Mouse (Mus musculus) midbrain, embryonic 12.5 days (tissue): ENCODE measurements around the gene Sec14l4. TPM values are rescaled to one million over a fixed set of nuclear protein-coding genes. Genes with fewer than 3 reads are reported as not detected.

Experiments used
- ATAC-seq: fragments of 200-750 bp; cut with Nextera tagmentation; 2 replicates; pipeline ENCODE4 v1.8.0; 2017; ENCODE audit warnings: low read depth, moderate TSS enrichment, moderate library complexity; ENCODE audit not compliant: low FRiP score
- H3K27ac ChIP-seq: fragments of 300-500 bp; sonication (generic); replicated peaks from 2 replicates; pipeline ENCODE4 v1.5.1; 2016; ENCODE audit warnings: mild to moderate bottlenecking
- H3K27me3 ChIP-seq: fragments of 300-500 bp; sonication (generic); 2 replicates; pipeline ENCODE4 v1.6.1; 2016; ENCODE audit warnings: mild to moderate bottlenecking
- H3K36me3 ChIP-seq: fragments of 300-500 bp; sonication (generic); 2 replicates; pipeline ENCODE4 v1.6.1; 2016
- H3K4me1 ChIP-seq: fragments of 300-500 bp; sonication (generic); 2 replicates; pipeline ENCODE4 v1.6.1; 2016
- H3K4me2 ChIP-seq: fragments of 300-500 bp; sonication (generic); replicated peaks from 2 replicates; pipeline ENCODE4 v1.6.1; 2016; ENCODE audit warnings: mild to moderate bottlenecking, moderate library complexity
- H3K4me3 ChIP-seq: fragments of 300-500 bp; sonication (generic); 2 replicates; pipeline ENCODE4 v1.5.1; 2016; ENCODE audit warnings: mild to moderate bottlenecking
- H3K9ac ChIP-seq: fragments of 300-500 bp; sonication (generic); replicated peaks from 2 replicates; pipeline ENCODE4 v1.6.1; 2016; ENCODE audit warnings: mild to moderate bottlenecking, moderate library complexity
- H3K9me3 ChIP-seq: fragments of 300-500 bp; sonication (generic); 2 replicates; pipeline ENCODE4 v1.6.1; 2016; ENCODE audit warnings: mild to moderate bottlenecking
- WGBS: fragments of 180-500 bp; shearing (Covaris S2); methylation state at CpG from one replicate; pipeline ENCODE4 v1.1.7; 2016; 5-methylcytosine and 5-hydroxymethylcytosine counted together
- polyA plus RNA-seq: library from polyadenylated mRNA; unstranded; fragments of >200 nt; fragmentation: Nextera tagmentation; extraction: Ambion mirVana; gene quantifications from 2 replicates; pipeline ENCODE4 v1.2.1, GENCODE M21; 2016

Gene Sec14l4
- polyA plus RNA-seq, 1 experiment from 2014 or later = not detected

DNA sequence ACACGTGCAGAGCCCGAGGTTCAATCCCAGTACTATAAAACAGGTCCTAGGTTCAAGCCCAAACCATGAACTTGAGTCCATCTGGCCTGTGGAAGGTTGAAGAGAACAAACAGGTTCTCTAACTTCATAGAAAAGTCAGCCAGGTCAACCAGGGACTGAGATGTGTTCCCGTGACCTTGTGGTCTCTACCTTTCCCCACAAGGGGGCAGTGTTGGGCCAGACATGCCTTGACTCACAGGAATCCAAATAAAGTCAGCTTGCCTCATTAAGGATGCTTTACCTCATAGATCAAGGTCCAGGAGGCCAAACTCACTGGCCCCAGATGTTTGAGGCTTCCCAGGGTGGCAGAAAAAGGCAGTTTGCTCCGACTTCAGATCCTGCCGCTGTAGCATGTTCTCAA lies 22.3 kb downstream of the Sec14l4 start:
- no peak overlapping the region for H3K4me3 ChIP-seq
- no peaks in the 10 kb centered on the region for H3K36me3 ChIP-seq
- H3K9me3 ChIP-seq = no peaks in the 10 kb centered on the region
- H3K27me3 ChIP-seq = no peaks in the 10 kb centered on the region
- no peak overlapping the region for H3K4me2 ChIP-seq
- no peak overlapping the region for H3K27ac ChIP-seq
- 23% methylated on average over 5 of the region's 5 CpGs for WGBS
- no peak overlapping the region for H3K9ac ChIP-seq
- no peak for ATAC-seq
- H3K4me1 ChIP-seq = no peaks in the 10 kb centered on the region

GRCm38 (mm10) chr11:4060866-4061575 lies 29.8 kb downstream of the Sec14l4 start:
- 77% methylated on average over 5 of the region's 5 CpGs for WGBS
- Histone ChIP-seq H3K4me3 (no peak overlapping the region), H3K9ac (no peak overlapping the region), H3K27ac (no peak overlapping the region), H3K4me1 (no peaks in the 10 kb centered on the region), H3K27me3 (no peaks in the 10 kb centered on the region), H3K9me3 (no peaks in the 10 kb centered on the region), H3K4me2 (no peak overlapping the region), H3K36me3 (no peaks in the 10 kb centered on the region)
- no peak for ATAC-seq

DNA sequence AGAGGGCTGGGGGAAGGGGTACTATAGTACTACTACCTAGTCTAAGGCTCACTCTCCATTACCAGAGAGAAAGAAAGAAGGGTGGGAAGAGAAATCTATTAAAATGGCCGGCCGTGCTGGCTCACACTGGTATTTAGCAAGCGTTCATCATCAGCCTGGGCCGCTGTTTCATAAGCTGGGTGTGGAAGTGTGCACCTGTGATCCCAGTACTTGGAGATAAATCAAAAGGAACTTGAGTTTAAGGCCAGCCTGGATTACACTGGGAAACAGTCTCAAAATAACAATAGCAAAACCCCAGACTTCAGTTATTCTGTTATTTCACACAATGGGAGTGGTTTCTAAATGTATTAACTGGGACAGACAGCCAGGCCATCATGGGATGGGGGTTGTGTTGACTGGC lies 31.3 kb downstream of the Sec14l4 start:
- no peak overlapping the region for H3K4me2 ChIP-seq
- H3K36me3 ChIP-seq = no peaks in the 10 kb centered on the region
- H3K27me3 ChIP-seq = no peaks in the 10 kb centered on the region
- ATAC-seq = no peak
- no peaks in the 10 kb centered on the region for H3K9me3 ChIP-seq
- no peak overlapping the region for H3K27ac ChIP-seq
- H3K9ac ChIP-seq = no peak overlapping the region
- no peak overlapping the region for H3K4me3 ChIP-seq
- H3K4me1 ChIP-seq = no peaks in the 10 kb centered on the region
- 89% methylated on average over 4 of the region's 4 CpGs for WGBS

DNA sequence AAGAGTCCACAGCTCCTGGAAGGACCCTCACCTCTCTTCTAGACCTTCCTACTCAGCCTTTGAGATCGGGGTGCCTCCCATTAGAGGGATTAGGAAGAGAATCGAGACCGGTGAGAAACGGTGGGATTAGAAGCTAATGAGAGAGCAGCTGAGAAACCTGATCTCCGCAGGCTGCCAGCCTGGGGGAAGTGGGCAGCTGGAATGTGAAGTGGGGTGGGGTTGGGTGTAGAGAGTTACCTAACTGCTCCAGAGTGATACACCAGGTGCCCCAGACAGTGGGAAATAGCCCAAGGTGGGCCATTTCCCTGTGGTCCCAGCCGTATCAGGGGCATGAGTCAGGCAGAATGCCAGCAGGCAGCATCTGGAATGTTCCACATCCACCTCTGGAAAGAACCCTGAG lies 31.7 kb downstream of the Sec14l4 start:
- H3K4me2 ChIP-seq = no peak overlapping the region
- H3K36me3 ChIP-seq = no peaks in the 10 kb centered on the region
- 42% methylated on average over 6 of the region's 6 CpGs for WGBS
- no peaks in the 10 kb centered on the region for H3K9me3 ChIP-seq
- no peak overlapping the region for H3K4me3 ChIP-seq
- no peaks in the 10 kb centered on the region for H3K27me3 ChIP-seq
- no peak for ATAC-seq
- H3K4me1 ChIP-seq = no peaks in the 10 kb centered on the region
- H3K27ac ChIP-seq = no peak overlapping the region
- H3K9ac ChIP-seq = no peak overlapping the region

DNA sequence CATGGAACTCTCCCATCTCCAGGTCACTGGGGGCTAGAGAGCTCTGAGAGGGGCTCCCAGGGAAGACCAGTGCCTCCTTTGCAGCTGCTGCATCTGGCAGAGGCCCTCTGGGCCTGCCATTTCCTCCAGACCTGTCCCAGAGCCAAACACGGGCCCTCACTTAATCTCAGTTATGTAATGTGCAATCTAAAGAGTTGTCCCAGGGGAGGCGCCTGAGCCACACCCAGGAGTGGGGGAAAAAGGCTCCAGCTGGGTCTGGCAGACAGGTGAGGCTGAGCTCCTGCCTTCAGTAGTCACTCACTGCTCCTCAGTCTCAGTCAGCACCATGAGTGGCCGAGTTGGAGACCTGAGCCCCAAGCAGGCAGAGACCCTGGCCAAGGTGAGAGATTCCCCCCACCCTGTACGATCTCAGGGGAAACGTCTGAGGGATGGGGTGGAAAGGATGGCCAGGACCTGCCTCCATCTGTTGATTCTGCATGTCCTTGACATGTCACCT lies 33.4 kb downstream of the Sec14l4 start, which contains the start of gene Sec14l3:
Sec14l3 (plus strand) TSS at position 215 of the 496 bp plus-strand sequence.
- WGBS = 75% methylated on average over 5 of the region's 5 CpGs
- no peaks in the 10 kb centered on the region for H3K36me3 ChIP-seq
- H3K4me2 ChIP-seq = no peak within 1 kb of the TSS
- H3K4me1 ChIP-seq = no peaks in the 10 kb centered on the region
- no peak within 1 kb of the TSS for H3K4me3 ChIP-seq
- no peak within 1 kb of the TSS for H3K27ac ChIP-seq
- no peak within 1 kb of the TSS for H3K9ac ChIP-seq
- no peak for ATAC-seq
- H3K9me3 ChIP-seq = no peaks in the 10 kb centered on the region
- H3K27me3 ChIP-seq = no peaks in the 10 kb centered on the region

DNA sequence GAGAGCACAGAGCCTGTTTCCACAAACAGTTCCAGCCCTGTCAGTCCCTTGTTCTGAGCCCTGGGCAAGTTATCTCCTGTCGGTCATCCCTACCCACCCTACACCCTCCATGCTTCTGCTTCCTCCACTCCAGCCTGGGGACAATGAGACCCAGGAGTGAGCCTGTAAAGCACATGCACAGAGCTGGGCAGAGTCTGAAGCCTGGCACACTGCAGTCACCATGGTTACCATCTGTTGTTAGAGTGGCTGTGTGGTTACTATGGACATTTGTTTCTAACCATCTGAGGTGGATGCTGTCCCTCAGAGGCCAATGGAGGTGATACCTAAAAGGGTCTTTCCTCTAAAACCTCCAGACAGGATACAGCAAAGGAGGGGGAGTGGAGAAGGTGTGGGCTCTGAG lies 38.4 kb downstream of the Sec14l4 start:
- Histone ChIP-seq H3K27ac (no peak overlapping the region), H3K4me3 (no peak overlapping the region), H3K9me3 (no peaks in the 10 kb centered on the region), H3K4me1 (no peaks in the 10 kb centered on the region), H3K36me3 (no peaks in the 10 kb centered on the region), H3K9ac (no peak overlapping the region), H3K4me2 (no peak overlapping the region), H3K27me3 (no peaks in the 10 kb centered on the region)
- no peak for ATAC-seq
- 68% methylated on average over 1 of the region's 1 CpGs for WGBS

GRCm38 (mm10) chr11:4076633-4077032 lies 45.4 kb downstream of the Sec14l4 start:
- ATAC-seq = no peak
- no peaks in the 10 kb centered on the region for H3K36me3 ChIP-seq
- 16% methylated on average over 8 of the region's 8 CpGs for WGBS
- no peak overlapping the region for H3K4me2 ChIP-seq
- no peaks in the 10 kb centered on the region for H3K9me3 ChIP-seq
- H3K9ac ChIP-seq = no peak overlapping the region
- no peak overlapping the region for H3K4me3 ChIP-seq
- H3K27ac ChIP-seq = no peak overlapping the region
- H3K27me3 ChIP-seq = no peaks in the 10 kb centered on the region
- no peaks in the 10 kb centered on the region for H3K4me1 ChIP-seq

GRCm38 (mm10) chr11:4078267-4078933 lies 47.1 kb downstream of the Sec14l4 start:
- no peak for ATAC-seq
- Histone ChIP-seq H3K4me1 (no peaks in the 10 kb centered on the region), H3K4me2 (no peak overlapping the region), H3K27ac (no peak overlapping the region), H3K36me3 (no peaks in the 10 kb centered on the region), H3K27me3 (no peaks in the 10 kb centered on the region), H3K9ac (no peak overlapping the region), H3K4me3 (no peak overlapping the region), H3K9me3 (no peaks in the 10 kb centered on the region)
- WGBS = 87% methylated on average over 7 of the region's 7 CpGs

DNA sequence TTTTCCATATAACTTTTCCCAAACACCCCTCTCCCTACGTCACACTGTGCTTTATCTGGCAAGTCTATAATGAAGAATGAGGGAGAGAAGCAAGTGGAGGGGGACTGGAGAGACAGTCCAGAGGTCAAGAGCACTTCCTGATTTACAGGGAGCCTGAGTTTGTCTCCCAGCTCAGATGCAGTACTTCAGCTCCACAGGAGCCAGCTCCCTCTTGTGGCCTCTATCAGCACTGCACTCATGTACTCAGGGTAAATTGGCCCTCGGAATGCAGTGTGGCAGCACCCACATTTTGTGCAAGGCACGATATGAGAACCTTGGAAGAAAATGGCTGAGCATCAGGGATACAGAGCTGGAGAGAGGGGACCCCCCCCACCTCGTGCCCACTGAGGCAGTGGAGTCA lies 49.0 kb downstream of the Sec14l4 start:
- H3K27ac ChIP-seq = no peak overlapping the region
- no peaks in the 10 kb centered on the region for H3K27me3 ChIP-seq
- WGBS = 20% methylated on average over 4 of the region's 4 CpGs
- no peak for ATAC-seq
- H3K9me3 ChIP-seq = no peaks in the 10 kb centered on the region
- H3K4me2 ChIP-seq = no peak overlapping the region
- H3K9ac ChIP-seq = no peak overlapping the region
- no peaks in the 10 kb centered on the region for H3K4me1 ChIP-seq
- H3K36me3 ChIP-seq = no peaks in the 10 kb centered on the region
- no peak overlapping the region for H3K4me3 ChIP-seq

GRCm38 (mm10) chr11:4083316-4084078 lies 52.2 kb downstream of the Sec14l4 start:
- Histone ChIP-seq H3K27me3 (no peaks in the 10 kb centered on the region), H3K27ac (no peak overlapping the region), H3K9ac (no peak overlapping the region), H3K4me1 (no peaks in the 10 kb centered on the region), H3K4me3 (no peak overlapping the region), H3K4me2 (no peak overlapping the region), H3K36me3 (no peaks in the 10 kb centered on the region), H3K9me3 (no peaks in the 10 kb centered on the region)
- 32% methylated on average over 5 of the region's 5 CpGs for WGBS
- peak; percentile 34; the same call in 1 of the 2 replicates for ATAC-seq

DNA sequence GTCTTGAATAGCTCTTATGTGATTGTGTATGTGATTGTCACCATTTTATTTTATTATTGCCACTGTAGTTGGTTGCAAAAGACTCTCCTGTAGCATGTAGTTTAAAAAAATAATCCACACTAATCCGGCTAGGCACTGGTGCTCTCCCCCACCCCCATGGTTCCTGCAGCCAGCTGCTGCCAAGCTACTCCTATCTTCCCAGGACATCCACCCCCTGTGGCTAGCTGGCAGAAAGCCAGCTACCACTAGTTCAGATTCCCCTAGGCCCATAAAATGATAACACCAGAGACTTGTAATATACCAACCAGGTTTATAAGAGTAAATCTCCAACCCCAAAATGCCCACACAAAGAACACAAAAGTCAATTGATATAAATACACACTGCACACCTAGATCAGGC lies 55.0 kb downstream of the Sec14l4 start:
- H3K36me3 ChIP-seq = peaks cover 6% of the 10 kb centered on the region
- no peaks in the 10 kb centered on the region for H3K9me3 ChIP-seq
- H3K9ac ChIP-seq = no peak overlapping the region
- no peak overlapping the region for H3K4me3 ChIP-seq
- H3K4me2 ChIP-seq = no peak overlapping the region
- H3K4me1 ChIP-seq = no peaks in the 10 kb centered on the region
- no peaks in the 10 kb centered on the region for H3K27me3 ChIP-seq
- no peak overlapping the region for H3K27ac ChIP-seq
- ATAC-seq = no peak
- 55% methylated on average over 1 of the region's 1 CpGs for WGBS

DNA sequence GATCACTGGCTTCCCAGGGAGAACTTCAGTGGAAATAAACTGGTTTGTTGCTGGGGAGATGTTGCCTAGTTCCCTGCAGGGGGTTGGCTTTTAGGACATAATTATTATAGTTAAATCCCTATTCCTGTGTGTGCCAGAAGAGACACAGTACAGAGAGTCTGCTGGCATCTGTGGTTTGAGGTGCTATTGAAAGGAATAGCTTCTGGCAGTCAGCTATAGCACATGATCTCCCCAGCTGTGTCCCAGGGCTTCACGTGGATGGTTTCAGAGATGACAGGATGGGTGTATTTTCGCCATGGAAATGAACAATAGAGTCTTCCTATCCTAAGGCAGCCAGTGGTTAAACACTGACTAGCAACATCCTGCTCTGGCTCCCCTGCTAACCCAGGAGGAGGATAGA lies 56.0 kb downstream of the Sec14l4 start:
- no peaks in the 10 kb centered on the region for H3K9me3 ChIP-seq
- H3K4me3 ChIP-seq = no peak overlapping the region
- no peaks in the 10 kb centered on the region for H3K27me3 ChIP-seq
- H3K27ac ChIP-seq = no peak overlapping the region
- H3K4me1 ChIP-seq = no peaks in the 10 kb centered on the region
- no peak overlapping the region for H3K4me2 ChIP-seq
- no peak for ATAC-seq
- peaks cover 14% of the 10 kb centered on the region for H3K36me3 ChIP-seq
- 61% methylated on average over 2 of the region's 2 CpGs for WGBS
- no peak overlapping the region for H3K9ac ChIP-seq
